Mouse (Mus musculus) brain, embryonic 18.5 days (tissue): ENCODE results near the gene Rfc2.
"Not testable (repeated sequence)": the region's sequence is repeated elsewhere in the genome, so short reads cannot be mapped to it uniquely, and the experiment has no call there.

ENCODE experiments used
- DNase-seq: peaks from one replicate; pipeline ENCODE4 v3.0.0-alpha.2; 2012; ENCODE audit warnings: low read depth, low spot score

Gene Rfc2

GRCm38 (mm10) chr5:134648976-134649375 lies 67.8 kb downstream of the Rfc2 start:
- not testable (repeated sequence) for DNase-seq

DNA sequence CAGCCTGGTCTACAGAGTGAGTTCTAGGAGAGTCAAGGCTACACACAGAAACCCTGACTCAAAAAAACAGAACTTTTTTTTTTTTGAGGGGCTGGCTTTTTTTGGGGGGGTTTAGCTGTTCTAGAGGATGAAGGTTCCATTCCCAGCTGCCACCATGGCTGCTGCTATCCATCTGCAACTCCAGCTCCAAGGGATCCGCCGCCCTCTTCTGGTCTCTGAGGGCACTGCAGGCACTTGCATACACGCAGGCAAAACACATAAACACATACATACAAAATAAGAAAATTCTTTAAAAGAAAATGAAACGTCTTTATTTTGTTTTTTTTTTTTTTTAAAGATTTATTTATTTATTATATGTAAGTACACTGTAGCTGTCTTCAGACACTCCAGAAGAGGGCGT lies 69.8 kb downstream of the Rfc2 start:
- no peak for DNase-seq
